Mouse (Mus musculus): ENCODE measurements around the gene Nadk.

The Nadk gene

DNA sequence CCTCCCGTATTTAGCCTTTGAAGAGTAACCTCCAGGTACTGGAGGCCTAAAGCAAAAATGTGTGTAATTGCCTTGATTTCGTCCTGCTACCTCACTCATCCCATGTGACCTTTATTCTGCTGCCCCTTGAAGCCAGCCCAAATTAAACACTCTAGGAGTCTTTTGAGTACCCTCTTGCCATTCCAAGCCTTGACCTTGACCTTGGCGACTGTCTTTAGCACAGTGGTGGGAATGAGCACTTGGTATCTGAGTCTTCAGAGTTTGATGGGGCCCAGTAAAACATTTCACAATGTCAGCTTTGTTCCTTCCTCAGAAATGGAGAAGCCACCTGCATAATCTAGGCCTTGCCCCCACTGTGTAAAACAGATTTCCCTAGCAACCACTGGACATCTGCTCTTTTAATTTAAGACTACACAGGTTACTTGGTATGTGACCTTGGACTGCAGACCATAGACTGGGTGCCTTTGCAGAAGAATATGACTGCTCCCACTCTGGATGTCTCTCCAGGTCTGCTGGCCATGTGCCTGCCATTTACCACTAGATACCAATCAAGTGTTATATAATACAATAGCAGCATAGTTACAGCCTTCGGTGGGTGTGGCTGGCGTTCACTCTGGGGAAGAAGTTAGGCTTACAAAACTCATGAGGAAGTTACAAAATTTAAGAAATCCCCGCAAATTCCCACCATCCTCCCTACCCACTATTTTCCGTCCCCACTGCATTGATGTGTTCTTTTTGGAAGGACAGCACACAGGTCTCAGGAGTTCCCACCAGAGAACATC is at the start of gene Nadk:
TSS of gene Nadk (plus strand) at position 718 of the 782 bp plus-strand sequence.
- DNase-seq = peak; percentile 53

DNA sequence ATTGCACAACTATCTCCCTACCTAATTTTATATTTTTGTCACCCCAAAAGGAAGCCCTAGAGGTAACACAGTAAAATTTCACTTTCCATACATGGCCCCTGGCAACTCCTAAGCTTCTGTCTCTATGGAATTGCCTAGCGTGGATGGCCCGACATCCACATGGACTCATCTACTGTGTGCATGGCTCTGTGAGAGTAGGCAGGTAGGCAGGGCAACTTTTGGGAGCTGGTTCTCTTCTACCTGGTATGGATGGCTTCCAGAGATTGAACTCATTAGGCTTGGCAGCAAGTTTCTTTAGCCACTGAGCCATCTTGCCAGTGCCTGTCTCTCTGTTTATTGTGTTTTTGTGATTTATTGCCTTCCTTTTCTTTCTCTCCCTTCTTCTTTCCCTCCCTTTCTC is 47.4 kb upstream of the Nadk start:
- DNase-seq = no peak

- DNase-seq = no peak
Observed at GRCm38 (mm10) chr4:155517948-155518517, 44.1 kb upstream of the Nadk start.

DNA sequence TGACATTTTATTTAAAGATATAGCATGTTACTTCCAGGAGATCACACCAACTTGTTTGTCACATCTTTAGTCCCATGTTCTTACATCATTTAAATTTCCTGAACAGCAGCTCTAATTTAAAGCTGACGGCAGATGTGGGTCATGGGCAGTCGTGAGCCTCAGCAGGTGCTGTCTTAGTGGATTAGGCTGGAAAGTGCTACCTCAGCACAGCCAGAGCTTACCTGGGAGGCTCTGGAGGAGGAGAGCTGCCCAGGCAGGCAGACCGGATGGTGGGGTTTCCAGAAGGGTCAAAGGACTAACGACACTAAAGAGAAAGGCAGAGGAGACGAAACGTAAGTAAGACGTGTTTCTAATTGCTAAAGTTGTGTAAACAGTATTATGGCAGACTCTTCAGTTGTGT is 39.9 kb upstream of the Nadk start:
- no peak for DNase-seq

DNA sequence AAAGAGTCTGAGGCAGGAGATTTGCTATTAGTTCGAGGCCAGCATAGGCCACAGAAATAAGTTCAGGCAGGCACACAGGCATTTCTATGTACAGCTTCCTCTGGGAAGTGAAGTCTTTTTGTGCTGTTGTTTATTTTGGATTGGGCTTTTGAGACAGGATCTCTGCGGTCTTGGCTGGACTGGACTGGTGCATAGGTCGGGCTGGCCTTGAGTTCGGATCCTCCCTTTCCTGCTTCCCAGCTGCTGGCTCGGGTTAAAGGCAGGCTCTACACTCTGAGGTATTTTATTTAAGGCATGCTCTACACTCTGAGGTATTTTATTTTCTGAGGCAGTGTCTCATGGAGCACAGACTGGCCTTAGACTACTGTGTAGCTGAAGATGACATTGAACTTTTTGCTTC is 36.4 kb upstream of the Nadk start:
- no peak for DNase-seq

DNA sequence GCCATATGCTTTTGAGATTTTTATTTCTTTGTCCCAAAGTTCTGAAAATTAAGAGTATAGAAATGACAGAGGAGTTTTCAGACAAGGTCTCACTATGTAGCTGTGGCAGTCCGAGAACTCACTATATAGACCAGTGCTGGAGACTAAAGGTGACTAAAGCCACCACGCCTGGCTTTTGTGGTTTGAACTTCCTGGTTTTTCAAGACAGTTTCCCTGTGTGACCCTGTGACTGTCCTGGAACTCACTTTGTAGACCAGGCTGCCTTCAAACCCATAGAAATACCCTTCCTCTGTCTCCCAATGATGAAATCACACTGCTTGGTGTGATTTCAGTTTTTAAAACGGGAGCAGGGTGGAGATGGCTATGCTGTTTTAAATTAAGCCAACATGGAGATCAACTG is 32.9 kb upstream of the Nadk start:
- DNase-seq = no peak

DNA sequence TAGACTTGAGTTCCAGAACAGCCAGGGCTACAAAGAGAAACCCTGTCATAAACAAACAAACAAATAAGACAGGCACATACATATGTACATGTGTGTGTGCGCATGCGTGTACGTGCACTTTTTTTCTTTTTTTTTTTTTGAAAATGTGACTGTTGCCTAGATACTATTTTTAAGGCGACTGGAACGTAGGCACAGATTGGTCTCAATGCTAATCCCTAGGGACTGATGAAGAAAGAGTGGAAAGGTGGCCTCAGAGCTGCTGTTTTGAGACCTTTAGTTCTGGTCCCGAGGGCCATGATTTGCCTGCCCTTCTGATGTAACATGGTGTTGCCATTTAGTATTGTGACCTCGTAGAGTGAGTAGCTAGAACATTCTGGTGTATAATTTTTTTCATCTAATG is 12.2 kb upstream of the Nadk start:
- no peak for DNase-seq

GRCm38 (mm10) chr4:155550446-155550845 is 11.7 kb upstream of the Nadk start:
- DNase-seq = no peak

DNA sequence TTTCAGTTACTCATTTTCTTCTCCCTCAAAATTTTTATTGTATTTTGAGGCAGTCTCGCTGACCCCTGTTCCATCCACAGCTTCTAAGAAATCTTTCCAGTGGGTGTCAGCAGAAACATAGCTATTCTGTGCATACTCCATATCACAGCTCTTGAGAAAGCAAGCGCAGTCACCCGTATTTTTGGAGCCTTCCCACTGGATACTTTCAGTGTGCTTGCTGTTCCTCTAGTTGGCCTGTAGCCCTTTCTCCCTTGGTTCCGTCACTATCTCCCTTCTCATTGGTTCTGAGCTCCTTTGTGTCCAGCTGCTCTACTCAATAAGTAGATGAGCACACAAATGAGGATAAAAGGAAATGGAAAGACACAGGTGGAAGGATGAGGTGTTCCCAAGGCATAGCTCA is 11.1 kb upstream of the Nadk start:
- no peak for DNase-seq

DNA sequence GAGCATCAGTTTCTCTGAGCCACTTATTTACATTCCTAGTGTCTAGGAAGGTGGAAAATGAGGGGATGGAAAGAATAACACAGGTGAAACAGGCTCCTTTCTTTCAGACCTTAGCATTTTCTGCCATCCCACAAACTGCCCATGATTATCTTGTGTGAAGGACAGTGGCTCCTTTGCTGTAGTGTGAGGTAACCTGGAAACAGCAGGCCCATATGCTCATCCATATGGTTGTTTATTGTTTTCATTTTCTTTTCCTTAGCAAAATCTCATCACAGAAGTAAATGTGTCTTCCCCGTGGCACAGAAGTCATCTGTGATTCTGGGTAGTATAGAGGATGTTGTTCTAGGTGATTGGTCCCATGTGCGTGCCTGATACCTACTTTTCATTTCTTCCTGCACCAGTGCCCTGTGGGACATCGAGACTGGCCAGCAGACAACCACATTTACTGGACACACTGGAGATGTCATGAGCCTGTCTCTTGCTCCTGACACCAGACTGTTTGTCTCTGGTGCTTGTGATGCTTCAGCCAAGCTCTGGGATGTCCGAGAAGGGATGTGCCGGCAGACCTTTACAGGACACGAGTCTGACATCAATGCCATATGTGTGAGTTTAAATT is 9.2 kb upstream of the Nadk start:
- peak; percentile 53 for DNase-seq

DNA sequence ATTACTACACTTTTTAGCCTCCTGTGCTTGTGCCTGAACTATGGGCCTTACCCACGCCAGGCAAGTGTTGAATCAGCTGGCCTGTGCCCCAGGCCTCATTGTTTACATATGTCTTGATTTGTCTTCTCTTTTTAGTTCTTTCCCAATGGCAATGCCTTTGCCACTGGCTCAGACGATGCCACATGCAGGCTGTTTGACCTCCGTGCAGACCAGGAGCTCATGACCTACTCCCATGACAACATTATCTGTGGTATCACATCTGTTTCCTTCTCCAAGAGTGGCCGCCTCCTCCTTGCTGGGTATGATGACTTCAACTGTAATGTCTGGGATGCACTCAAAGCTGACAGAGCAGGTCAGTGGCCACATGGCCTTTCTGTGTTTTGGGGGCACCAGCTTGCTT is 7.3 kb upstream of the Nadk start:
- no peak for DNase-seq

DNA sequence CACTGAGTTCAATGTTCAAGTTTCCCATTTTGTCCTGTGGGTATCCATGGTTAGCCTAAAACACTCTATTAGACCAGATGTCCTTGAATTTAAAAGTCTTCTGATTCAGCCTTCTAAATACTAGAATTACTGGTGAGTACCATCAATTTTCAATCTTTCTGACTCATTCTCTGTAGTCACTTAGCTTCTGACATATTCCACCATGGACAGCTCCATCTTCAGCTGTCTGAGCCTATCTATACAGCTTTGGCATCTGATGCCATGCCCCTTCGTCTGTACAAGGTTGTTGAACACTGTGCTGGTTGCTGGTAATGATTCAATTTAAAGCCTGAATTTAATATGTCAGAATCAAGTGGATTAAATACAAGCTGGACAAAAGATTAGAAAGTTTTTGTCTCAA is 6.7 kb upstream of the Nadk start:
- no peak for DNase-seq

GRCm38 (mm10) chr4:155559454-155559853 is 2.7 kb upstream of the Nadk start:
- DNase-seq = no peak

- DNase-seq = no peak
Observed at GRCm38 (mm10) chr4:155560932-155561331, 1.2 kb upstream of the Nadk start.

GRCm38 (mm10) chr4:155562725-155563399 is 684 bp downstream of the Nadk start:
- DNase-seq = peak; percentile 82

- peak; percentile 96 for DNase-seq
Observed at GRCm38 (mm10) chr4:155563400-155564231, 1.4 kb downstream of the Nadk start.

DNA sequence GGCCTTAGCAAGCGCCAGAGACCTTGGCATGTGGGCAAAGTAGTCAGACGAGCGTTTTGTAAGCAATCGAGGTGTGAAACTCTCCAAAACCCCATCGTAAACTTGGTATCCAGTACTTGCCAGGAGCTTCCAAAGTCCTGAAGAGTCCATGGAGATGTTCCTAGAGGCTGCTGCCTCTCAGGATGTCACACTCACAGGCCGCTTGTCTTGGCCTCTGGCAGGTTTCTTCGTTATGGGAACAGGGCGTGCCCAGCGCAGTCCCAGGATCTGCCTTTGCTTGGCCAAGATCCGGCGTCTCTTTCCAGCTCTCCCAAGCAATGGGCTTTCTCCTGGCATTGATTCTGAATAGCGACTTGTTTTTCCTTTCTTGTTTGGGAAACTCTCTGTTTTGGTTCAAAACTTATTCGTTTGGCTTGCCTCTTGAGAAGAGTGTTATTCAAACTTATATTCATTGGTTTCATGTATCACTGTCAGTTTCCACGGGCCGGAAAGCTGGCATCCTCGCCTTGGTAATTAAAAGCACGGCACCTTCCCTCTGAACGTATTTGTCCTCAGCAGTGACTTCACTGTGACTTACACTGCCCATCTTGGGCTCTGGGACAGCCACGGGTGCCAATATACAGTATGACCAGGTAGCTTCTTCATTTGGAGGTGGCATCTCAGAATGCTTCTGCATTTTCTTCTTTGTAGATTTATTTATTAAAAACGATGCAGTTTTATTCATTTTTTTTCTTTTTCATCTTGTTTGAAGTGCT is 2.3 kb downstream of the Nadk start:
- DNase-seq = peak; percentile 59

GRCm38 (mm10) chr4:155566555-155566954 is 4.4 kb downstream of the Nadk start:
- no peak for DNase-seq

DNA sequence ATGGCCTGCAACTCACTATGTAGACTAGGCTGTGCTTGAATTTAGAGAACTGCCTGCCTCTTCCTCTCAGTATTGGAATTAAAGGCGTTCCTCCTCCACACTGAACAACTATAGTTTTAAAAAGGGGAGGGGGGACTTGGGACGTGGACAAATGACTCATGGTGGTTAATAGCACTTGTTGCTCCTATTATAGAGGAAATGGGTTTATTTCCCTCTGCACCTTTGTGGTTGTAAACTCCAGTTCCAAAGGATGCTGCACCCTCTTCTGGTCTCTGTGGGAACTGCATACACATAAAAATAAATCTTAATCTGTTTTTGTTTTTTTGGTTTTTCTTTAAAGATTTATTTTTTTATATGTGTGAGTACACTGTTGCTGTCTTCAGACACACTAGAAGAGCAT is 6.0 kb downstream of the Nadk start:
- no peak for DNase-seq

- DNase-seq = no peak
Observed at GRCm38 (mm10) chr4:155568632-155569370, 6.6 kb downstream of the Nadk start.

- no peak for DNase-seq
Observed at GRCm38 (mm10) chr4:155569818-155570217, 7.6 kb downstream of the Nadk start.
